Mouse (Mus musculus) central nervous system, embryonic 14 days (tissue): ENCODE data around the gene Kpnb1. TPM values are rescaled to one million over a fixed set of nuclear protein-coding genes. Genes with fewer than 3 reads are reported as not detected.

Source experiments
- polyA plus RNA-seq: library from polyadenylated mRNA; depleted of rRNA; stranded (reverse); fragments of >200 nt; gene quantifications from 2 replicates; pipeline ENCODE4 v1.2.3, GENCODE M21; 2012; rRNA removed

Kpnb1 gene
- 135 and 137 TPM in 2 replicates for polyA plus RNA-seq

DNA sequence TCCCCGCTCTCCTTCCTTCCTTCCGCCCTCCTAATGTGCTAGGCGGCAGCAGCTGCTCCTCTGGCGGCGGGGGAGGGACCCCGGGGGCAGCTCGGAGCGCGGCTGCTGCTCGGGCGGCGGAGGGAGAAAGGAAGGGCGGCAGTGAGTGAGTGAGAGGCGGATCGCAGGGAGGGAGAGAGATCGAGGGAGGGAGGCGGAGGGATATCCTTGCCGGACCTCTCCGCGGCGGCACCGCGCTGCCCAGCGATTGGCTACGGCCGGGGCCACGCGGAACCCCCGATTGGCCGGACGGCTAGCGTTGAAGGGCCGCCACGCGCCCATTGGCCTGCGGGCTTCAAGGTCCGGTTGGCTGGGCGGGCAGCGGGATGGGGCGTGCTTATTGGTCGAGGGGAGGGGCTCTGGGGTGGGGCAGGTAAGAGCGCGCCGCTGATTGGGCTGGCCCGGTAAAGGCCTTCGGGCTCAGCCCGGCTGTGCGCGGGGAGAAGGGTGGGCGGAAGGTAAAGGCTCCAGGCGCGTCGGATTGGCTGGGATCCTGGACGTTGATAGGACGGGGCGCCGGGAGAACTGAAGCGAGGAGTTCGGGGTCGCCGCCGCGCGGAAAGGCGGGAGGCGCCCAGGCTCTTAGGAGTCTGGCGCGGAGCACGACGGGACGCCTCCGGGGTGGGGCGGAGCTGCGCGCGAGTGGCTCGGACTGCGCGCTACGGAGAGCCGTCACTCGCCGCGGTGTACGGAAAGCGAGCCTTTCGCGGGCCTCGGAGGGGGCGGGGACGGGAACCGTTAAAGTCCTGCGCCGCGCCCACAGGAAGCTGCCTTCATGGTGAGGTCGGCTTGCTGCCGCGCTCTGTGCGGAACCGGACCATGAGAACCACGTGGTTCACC is at the start of gene Kpnb1:
Gene Kpnb1, minus strand, starts transcription at position 118 of the 879 bp plus-strand sequence.

DNA sequence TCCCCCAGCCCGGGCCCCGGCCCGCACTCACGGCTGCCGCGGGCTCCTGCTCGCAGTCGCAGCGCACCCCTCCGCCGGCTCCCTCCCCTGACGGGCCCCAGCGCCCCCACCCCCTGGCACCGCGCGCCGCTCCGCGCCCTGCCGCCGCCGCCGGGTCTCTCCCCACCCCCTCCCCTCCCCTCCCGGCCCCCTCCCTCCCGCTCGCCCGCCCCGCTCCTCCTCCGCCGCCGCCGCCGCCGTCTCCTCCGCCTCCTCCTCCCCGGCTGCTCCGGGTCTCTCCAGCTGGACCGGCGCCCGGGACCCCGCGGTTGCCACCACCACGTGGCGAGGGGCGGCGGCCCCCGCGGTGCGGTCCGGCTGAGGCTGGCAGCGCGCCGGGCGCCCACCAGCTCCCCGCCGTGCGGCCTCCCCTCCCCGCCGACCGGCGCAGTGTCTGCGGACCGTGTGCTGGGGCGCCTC is 36.3 kb downstream of the Kpnb1 start, which contains the start of gene Tbkbp1:
Gene Tbkbp1, minus strand, starts transcription at position 153 of the 459 bp plus-strand sequence.

DNA sequence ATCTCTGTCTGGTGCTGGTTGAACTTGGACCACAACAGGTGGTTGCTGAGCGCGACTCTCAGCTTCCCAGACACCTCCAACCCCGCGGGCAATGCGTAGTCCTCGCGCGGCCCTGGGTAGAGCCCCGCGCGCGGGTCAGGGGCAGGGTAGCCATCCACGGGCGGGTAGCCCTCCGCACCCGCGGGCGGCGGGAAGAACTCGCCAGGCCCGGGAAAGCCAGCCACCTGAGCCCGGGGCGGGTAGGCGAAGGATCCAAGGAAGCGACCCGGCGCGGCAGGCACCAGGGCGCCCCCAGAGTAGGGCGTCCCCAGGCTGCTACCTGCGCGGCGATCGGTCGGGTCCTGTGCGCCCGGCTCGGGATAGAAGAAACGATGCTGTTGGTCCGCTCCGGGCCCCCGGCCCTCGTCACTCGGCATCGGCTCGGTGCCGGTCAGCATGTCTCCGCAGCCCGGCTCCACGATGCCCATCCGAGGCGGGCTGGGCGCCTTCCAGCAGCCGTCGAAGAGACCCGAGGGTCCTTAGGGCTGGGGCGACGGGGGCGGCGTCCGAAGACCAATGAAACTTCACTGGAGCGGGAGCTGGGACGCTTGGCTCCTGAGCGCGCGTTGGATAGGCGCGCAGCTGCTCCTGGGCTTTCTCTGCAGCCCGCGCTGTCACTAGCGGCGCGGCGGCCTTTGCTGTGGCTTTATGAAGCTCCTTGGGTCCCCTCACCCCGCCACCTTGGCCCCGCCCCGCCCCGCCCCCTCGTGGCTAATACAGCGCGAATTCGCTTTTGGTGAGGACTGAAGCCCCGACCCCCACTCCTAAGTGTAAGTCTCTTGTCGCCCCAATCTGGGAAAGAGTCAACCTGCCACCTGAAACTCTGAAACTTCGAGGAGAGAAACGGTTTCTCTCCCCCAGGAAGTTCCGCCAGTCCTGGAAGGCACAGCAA is 72.7 kb downstream of the Kpnb1 start, which contains the start of gene Tbx21:
Gene Tbx21, minus strand, starts transcription at position 661 of the 931 bp plus-strand sequence.

Other genes starting within 250 kb of the Kpnb1 start
- 12.3 and 13.8 TPM in 2 replicates for gene Pnpo, start 243.9 kb downstream of the Kpnb1 start, polyA plus RNA-seq
- 12.6 and 15.4 TPM in 2 replicates for gene Sp2, start 204.9 kb downstream of the Kpnb1 start, polyA plus RNA-seq
- gene Sp6, start 174.5 kb downstream of the Kpnb1 start, polyA plus RNA-seq, result 0.54 and 1.0 TPM in 2 replicates
- 14.2 and 15.7 TPM in 2 replicates for gene Scrn2, start 157.9 kb downstream of the Kpnb1 start, polyA plus RNA-seq
- gene Lrrc46, start 146.5 kb downstream of the Kpnb1 start, polyA plus RNA-seq, result 2.0 and 2.8 TPM in 2 replicates
- 59.5 and 60.3 TPM in 2 replicates for gene Mrpl10, start 146.3 kb downstream of the Kpnb1 start, polyA plus RNA-seq
- gene Osbpl7, start 137.3 kb downstream of the Kpnb1 start, polyA plus RNA-seq, result 14.3 and 14.8 TPM in 2 replicates
- gene Tbx21, start 72.5 kb downstream of the Kpnb1 start, polyA plus RNA-seq, result 0.10 and 0.17 TPM in 2 replicates
- gene Tbkbp1, start 36.4 kb downstream of the Kpnb1 start, polyA plus RNA-seq, result 53.9 and 64.0 TPM in 2 replicates
- gene Npepps, start 92.8 kb upstream of the Kpnb1 start, polyA plus RNA-seq, result 102 and 105 TPM in 2 replicates
- 26.5 and 26.7 TPM in 2 replicates for gene Mrpl45, start 127.8 kb upstream of the Kpnb1 start, polyA plus RNA-seq
- 0.31 and 0.36 TPM in 2 replicates for gene Gpr179, start 164.2 kb upstream of the Kpnb1 start, polyA plus RNA-seq
- gene Socs7, start 174.7 kb upstream of the Kpnb1 start, polyA plus RNA-seq, result 27.7 and 31.3 TPM in 2 replicates
- 22.6 and 28.7 TPM in 2 replicates for gene Arhgap23, start 227.7 kb upstream of the Kpnb1 start, polyA plus RNA-seq